Mouse (Mus musculus) MEL (cell line): ENCODE data around the gene Pex11b.

ENCODE experiments used
- BHLHE40 ChIP-seq: IDR thresholded peaks from 2 replicates; pipeline ENCODE4 v1.6.1; 2012; ENCODE audit warnings: low read depth, mild to moderate bottlenecking, inconsistent platforms, low read length, improper control_type of control experiment, borderline replicate concordance
- CTCF ChIP-seq, 3 experiments: IDR thresholded peaks in 2 of 3; conservative IDR thresholded peaks in 1 of 3; 2 replicates each; pipeline ENCODE4 v1.5.1; 2011 to 2012; ENCODE audit warnings: low read length in 3 of 3, low read depth in 2 of 3, mild to moderate bottlenecking in 2 of 3, improper control_type of control experiment in 1 of 3, inconsistent platforms in 1 of 3, mixed read lengths in 1 of 3, moderate library complexity in 1 of 3; ENCODE audit not compliant: control insufficient read depth in 1 of 3, insufficient read depth in 1 of 3, poor library complexity in 1 of 3, severe bottlenecking in 1 of 3
- EP300 ChIP-seq, 2 experiments: IDR thresholded peaks; 2 replicates each; pipeline ENCODE4 v1.6.1; 2011; ENCODE audit warnings: improper control_type of control experiment in 2 of 2, low read length in 2 of 2, low read depth in 1 of 2, mild to moderate bottlenecking in 1 of 2
- POLR2A ChIP-seq, 2 experiments: IDR thresholded peaks; 2 replicates each; pipeline ENCODE4 v1.6.1; 2011 to 2012; ENCODE audit warnings: low read length in 2 of 2, mild to moderate bottlenecking in 2 of 2, control low read depth in 1 of 2, improper control_type of control experiment in 1 of 2, low read depth in 1 of 2, moderate library complexity in 1 of 2; ENCODE audit not compliant: control insufficient read depth in 1 of 2, insufficient read depth in 1 of 2, poor library complexity in 1 of 2
- TAL1 ChIP-seq: IDR thresholded peaks from 2 replicates; pipeline ENCODE4 v1.6.1; 2012; ENCODE audit warnings: mild to moderate bottlenecking, inconsistent platforms, low read length, moderate library complexity, mixed read lengths
- USF1 ChIP-seq: IDR thresholded peaks from 2 replicates; pipeline ENCODE4 v1.6.1; 2014; ENCODE audit warnings: low read depth, mild to moderate bottlenecking, inconsistent platforms, low read length, improper control_type of control experiment, moderate library complexity

GRCm38 (mm10) chr3:96678456-96678855 lies 43.3 kb downstream of the Pex11b start:
- TF ChIP-seq EP300 (IDR thresholded peaks at IDR 0.05; ENCODE audit: low read depth in 1 of 2, low read length in 2 of 2) (no peak), POLR2A (IDR thresholded peaks at IDR 0.05; ENCODE audit: control insufficient read depth in 1 of 2, insufficient read depth in 1 of 2, low read depth in 1 of 2, low read length in 2 of 2, poor library complexity in 1 of 2) (no peak), TAL1 (no peak), BHLHE40 (no peak), CTCF (IDR thresholded peaks at IDR 0.05 in 2 of 3, conservative IDR thresholded peaks at IDR 0.05 in 1 of 3; ENCODE audit: control insufficient read depth in 1 of 3, insufficient read depth in 1 of 3, low read depth in 2 of 3, low read length in 3 of 3, poor library complexity in 1 of 3, severe bottlenecking in 1 of 3) (no peak), USF1 (no peak)
